8 mouse cellular contexts compared by ENCODE assay signal in genomic region chr7:141538852-141539555, GRCm38 (mm10). TPM values are rescaled to one million over a fixed set of nuclear protein-coding genes. Genes with fewer than 3 reads are reported as not detected.
DNase-seq lines count a peak whose midpoint lies in the region; ATAC-seq lines count a peak whose summit lies in the region.

No protein-coding gene starts in this region.

- no peaks in the 10 kb centered on the region; the same call in 1 of the 2 replicates for H3K36me3 ChIP-seq in heart, embryonic 13.5 days
- H3K36me3 ChIP-seq in hindbrain, embryonic 16.5 days (ENCODE audit: control insufficient read depth, insufficient read depth, low read length), result no peaks in the 10 kb centered on the region
- H3K36me3 ChIP-seq in midbrain, embryonic 11.5 days (ENCODE audit: control insufficient read depth, insufficient read depth, low read length), result no peaks in the 10 kb centered on the region

- no peak for DNase-seq in heart, postnatal 10 days
- DNase-seq in A20 (ENCODE audit: low read depth, low spot score), result peak; percentile 39
- no peak for DNase-seq in midbrain, embryonic 11.5 days (ENCODE audit: low spot score, missing footprints)
- no peak for DNase-seq in layer of hippocampus, postnatal 10 days (ENCODE audit: low spot score in 2 of 2)

- peak overlapping the region; percentile 95 for H3K4me2 ChIP-seq in heart, embryonic 13.5 days
- H3K4me2 ChIP-seq in hindbrain, embryonic 16.5 days (ENCODE audit: low read length), result peak overlapping the region; percentile 75
- H3K4me2 ChIP-seq in midbrain, embryonic 11.5 days, result peak overlapping the region; percentile 93

- H3K27ac ChIP-seq in heart, embryonic 13.5 days (replicated peaks), result peak overlapping the region; percentile 84
- H3K27ac ChIP-seq in brown adipose tissue, adult 24 weeks (replicated peaks; ENCODE audit: low read depth, low read length), result peak overlapping the region; percentile 83
- peak overlapping the region; percentile 75 for H3K27ac ChIP-seq in hindbrain, embryonic 16.5 days (ENCODE audit: low read depth, low read length)
- H3K27ac ChIP-seq in midbrain, embryonic 11.5 days (ENCODE audit: low read depth, low read length), result no peak overlapping the region

- WGBS in heart, embryonic 13.5 days, result 12% methylated on average over 18 of the region's 18 CpGs
- WGBS in hindbrain, embryonic 16.5 days, result 21% methylated on average over 18 of the region's 18 CpGs
- 17% methylated on average over 18 of the region's 18 CpGs for WGBS in midbrain, embryonic 11.5 days

- peak overlapping the region; percentile 92 for H3K9ac ChIP-seq in heart, embryonic 13.5 days
- peak overlapping the region; percentile 74 for H3K9ac ChIP-seq in hindbrain, embryonic 16.5 days (ENCODE audit: low read depth, low read length)
- peak overlapping the region; percentile 77 for H3K9ac ChIP-seq in midbrain, embryonic 11.5 days (ENCODE audit: low read length)

- H3K4me1 ChIP-seq in heart, embryonic 13.5 days, result peaks cover 25% of the 10 kb centered on the region
- peaks cover 7% of the 10 kb centered on the region; the same call in 1 of the 2 replicates for H3K4me1 ChIP-seq in brown adipose tissue, adult 24 weeks (ENCODE audit: control insufficient read depth, insufficient read depth, insufficient read length, low read length)
- peaks cover 16% of the 10 kb centered on the region for H3K4me1 ChIP-seq in hindbrain, embryonic 16.5 days (ENCODE audit: control insufficient read depth, insufficient read depth, low read depth, low read length)
- peaks cover 14% of the 10 kb centered on the region for H3K4me1 ChIP-seq in midbrain, embryonic 11.5 days (ENCODE audit: control insufficient read depth, insufficient read depth, low read length)

- no peaks in the 10 kb centered on the region for H3K9me3 ChIP-seq in heart, embryonic 13.5 days
- H3K9me3 ChIP-seq in hindbrain, embryonic 16.5 days (ENCODE audit: control insufficient read depth, low read length), result no peaks in the 10 kb centered on the region
- no peaks in the 10 kb centered on the region for H3K9me3 ChIP-seq in midbrain, embryonic 11.5 days (ENCODE audit: control insufficient read depth, low read length)

- H3K27me3 ChIP-seq in heart, embryonic 13.5 days (replicated peaks), result no peaks in the 10 kb centered on the region
- H3K27me3 ChIP-seq in hindbrain, embryonic 16.5 days (replicated peaks; ENCODE audit: control insufficient read depth, insufficient read depth, low read length), result no peaks in the 10 kb centered on the region
- no peaks in the 10 kb centered on the region; the same call in 1 of the 2 replicates for H3K27me3 ChIP-seq in midbrain, embryonic 11.5 days (ENCODE audit: control insufficient read depth, insufficient read depth, low read length)

- peak overlapping the region; percentile 84 for H3K4me3 ChIP-seq in heart, embryonic 13.5 days
- peak overlapping the region; percentile 73 for H3K4me3 ChIP-seq in brown adipose tissue, adult 24 weeks (ENCODE audit: insufficient read depth, low read depth, low read length)
- peak overlapping the region; percentile 59 for H3K4me3 ChIP-seq in hindbrain, embryonic 16.5 days (ENCODE audit: low read length)
- peak overlapping the region; percentile 72 for H3K4me3 ChIP-seq in midbrain, embryonic 11.5 days (ENCODE audit: low read depth, low read length)

- intact Hi-C loops in heart, postnatal 10 days (cut with DNase I), result loop anchor here (5.0 kb wide), 1 partner anchor 73 kb away; no protein-coding TSS in a partner anchor

- ATAC-seq in heart, embryonic 13.5 days (ENCODE audit: extremely low read depth, insufficient number of reproducible peaks, low FRiP score, low TSS enrichment), result no peak
- no peak; the same call in 1 of the 2 replicates for ATAC-seq in hindbrain, embryonic 16.5 days
- ATAC-seq in midbrain, embryonic 11.5 days (ENCODE audit: low FRiP score), result no peak; the same call in 1 of the 2 replicates
- ATAC-seq in megakaryocyte progenitor cell, adult 5-6 weeks (replicated peaks; ENCODE audit: poor library complexity), result no peak

RNA-seq across cellular contexts. Expression of gene Chid1, which starts 0.7 kb away (rescaled TPM):
- polyA plus RNA-seq in heart, embryonic 13.5 days (2015; fragmentation: Nextera tagmentation; extraction: Ambion mirVana), result 36.3 TPM in 2 replicates
- total RNA-seq in heart, postnatal 10 days (2021), result 10 to 100 TPM; 32.7 to 37.3 TPM
- polyA plus RNA-seq in brown adipose tissue, adult 24 weeks (2012; ENCODE audit: insufficient read depth, insufficient read length, missing spikeins), result 13.4 and 19.8 TPM in 2 replicates
- 54.4 and 56.7 TPM in 2 replicates for polyA plus RNA-seq in hindbrain, embryonic 16.5 days (2015; fragmentation: Nextera tagmentation; extraction: Ambion mirVana)
- polyA plus RNA-seq in midbrain, embryonic 11.5 days (2014; fragmentation: Nextera tagmentation; extraction: Ambion mirVana), result 23.3 and 26.4 TPM in 2 replicates
- total RNA-seq in megakaryocyte progenitor cell, adult 5-6 weeks (2015), result 5.8 and 6.3 TPM in 2 replicates
- total RNA-seq in megakaryocyte progenitor cell, adult 5-6 weeks (2017), result 31.2 and 38.7 TPM in 2 replicates
- total RNA-seq in layer of hippocampus, postnatal 10 days (2021), result 10 to 100 TPM; 68.7 to 69.8 TPM

RNA-seq across cellular contexts. Expression of gene Ap2a2, which starts 23.0 kb away (rescaled TPM):
- polyA plus RNA-seq in heart, embryonic 13.5 days (2015; fragmentation: Nextera tagmentation; extraction: Ambion mirVana), result 50.8 and 54.8 TPM in 2 replicates
- 10 to 100 TPM; 60.4 to 60.9 TPM for total RNA-seq in heart, postnatal 10 days (2021)
- polyA plus RNA-seq in brown adipose tissue, adult 24 weeks (2012; ENCODE audit: insufficient read depth, insufficient read length, missing spikeins), result 40.3 and 42.7 TPM in 2 replicates
- polyA plus RNA-seq in hindbrain, embryonic 16.5 days (2015; fragmentation: Nextera tagmentation; extraction: Ambion mirVana), result 118 and 136 TPM in 2 replicates
- polyA plus RNA-seq in midbrain, embryonic 11.5 days (2014; fragmentation: Nextera tagmentation; extraction: Ambion mirVana), result 76.6 and 81.1 TPM in 2 replicates
- total RNA-seq in megakaryocyte progenitor cell, adult 5-6 weeks (2015), result 18.3 and 20.0 TPM in 2 replicates
- 23.4 and 23.6 TPM in 2 replicates for total RNA-seq in megakaryocyte progenitor cell, adult 5-6 weeks (2017)
- 100 to 1,000 TPM; 271 to 272 TPM for total RNA-seq in layer of hippocampus, postnatal 10 days (2021)
